Mouse (Mus musculus): ENCODE measurements around the gene Tsacc.
A peak's percentile ranks its signal among the peaks of the same experiment; 100 is the strongest.

Gene Tsacc

DNA sequence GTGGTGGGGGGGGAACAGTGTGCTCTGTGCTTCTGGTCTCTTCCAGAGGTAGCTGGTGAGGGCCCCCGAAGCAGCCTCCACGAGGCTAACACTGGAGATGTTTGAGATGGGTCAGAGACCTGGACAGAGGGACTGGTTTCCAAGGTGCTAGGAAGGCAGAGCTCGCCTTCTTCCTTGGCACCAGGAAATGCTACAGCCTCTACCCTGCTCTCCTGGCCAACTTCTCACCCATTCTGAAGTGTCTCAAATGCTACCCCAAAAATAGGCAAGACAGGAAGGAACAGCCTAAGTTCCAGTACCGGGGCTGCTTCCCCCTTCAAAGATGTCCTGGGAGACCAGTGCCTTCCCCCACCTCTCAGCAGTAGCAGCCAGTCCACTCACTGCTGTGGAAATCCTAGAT, 57.4 kb downstream of the Tsacc start:
- DNase-seq (ENCODE audit: low spot score in 2 of 2) = no peak

DNA sequence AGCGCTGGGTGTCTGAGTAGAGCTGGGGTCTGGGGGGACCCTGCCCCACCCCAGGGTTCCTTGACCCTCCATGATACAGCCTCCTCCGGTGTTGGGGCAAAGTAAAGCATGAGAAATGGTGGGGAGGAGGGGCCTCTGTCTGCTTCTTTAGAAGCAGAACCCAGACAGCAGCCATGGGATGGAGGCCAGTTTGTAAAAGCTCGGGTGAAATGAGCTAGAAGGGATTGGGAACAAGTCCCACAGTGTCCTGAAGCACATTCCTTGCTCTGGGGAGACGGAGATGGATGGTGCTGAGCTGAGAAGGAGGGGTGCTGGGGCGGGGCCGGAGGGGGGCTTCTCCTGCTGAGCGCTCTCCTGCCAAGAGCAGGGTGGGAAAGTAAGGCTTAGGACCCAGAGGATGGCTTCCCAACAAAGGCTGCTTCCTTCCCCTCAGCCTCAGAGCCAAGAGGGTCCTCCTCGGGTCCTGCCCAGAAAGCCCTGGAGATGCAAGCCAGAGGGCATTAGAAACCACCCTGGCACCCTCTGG, 57.9 kb downstream of the Tsacc start:
- DNase-seq (ENCODE audit: low spot score in 2 of 2) = no peak

DNA sequence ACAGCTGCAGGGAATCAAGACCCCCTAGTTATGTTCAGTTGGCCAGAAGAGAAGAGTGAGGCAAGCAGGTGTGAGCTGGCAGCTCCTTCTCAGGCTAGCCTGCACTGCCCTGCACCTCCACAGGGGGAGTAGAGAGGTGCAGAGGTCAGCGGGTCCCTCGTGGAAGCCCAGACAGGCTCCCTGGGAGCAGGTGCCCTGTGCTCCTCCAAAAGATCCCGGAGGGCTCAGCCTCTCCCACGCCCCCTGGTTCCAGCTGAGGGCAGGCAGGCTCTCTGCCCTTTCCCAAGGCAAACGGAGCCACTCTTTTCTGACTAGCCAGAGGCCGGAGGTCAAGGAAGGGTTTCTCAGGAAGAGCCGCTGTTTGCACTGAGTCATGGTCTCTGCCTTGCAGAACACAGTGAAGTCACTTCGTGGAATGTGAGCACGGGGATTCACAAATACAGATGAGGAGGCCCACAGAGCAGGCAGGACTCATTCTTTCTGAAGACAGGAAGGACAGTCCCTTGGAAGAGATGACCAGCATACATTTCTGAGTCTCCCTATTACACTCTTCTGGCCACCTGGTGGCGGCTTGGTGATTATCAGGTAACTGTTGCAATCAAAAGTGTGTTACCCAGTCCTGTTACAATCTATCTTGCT, 59.1 kb downstream of the Tsacc start:
- DNase-seq (ENCODE audit: low spot score in 2 of 2) = peak; percentile 22 to 69

DNA sequence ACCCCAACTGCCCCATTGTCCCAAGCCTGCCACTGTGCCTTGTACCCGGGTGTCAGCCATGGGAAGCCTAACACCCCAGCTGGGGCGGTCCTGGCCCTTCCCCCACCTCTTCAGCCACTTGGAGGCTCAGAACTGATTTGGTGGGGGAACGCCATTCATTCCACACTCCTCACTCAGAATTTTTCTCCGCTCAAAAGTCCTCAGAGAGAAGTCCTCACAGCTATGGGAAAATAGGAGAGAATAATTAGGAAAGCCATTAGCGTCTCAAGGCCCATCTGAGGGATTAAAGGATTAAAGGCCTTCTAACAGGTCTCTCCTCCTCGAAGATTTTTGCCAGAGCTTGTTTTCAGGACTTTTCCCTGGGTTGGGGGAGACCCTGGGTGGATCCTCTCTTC, 59.6 kb downstream of the Tsacc start:
- no peak for DNase-seq (ENCODE audit: low spot score in 2 of 2)

DNA sequence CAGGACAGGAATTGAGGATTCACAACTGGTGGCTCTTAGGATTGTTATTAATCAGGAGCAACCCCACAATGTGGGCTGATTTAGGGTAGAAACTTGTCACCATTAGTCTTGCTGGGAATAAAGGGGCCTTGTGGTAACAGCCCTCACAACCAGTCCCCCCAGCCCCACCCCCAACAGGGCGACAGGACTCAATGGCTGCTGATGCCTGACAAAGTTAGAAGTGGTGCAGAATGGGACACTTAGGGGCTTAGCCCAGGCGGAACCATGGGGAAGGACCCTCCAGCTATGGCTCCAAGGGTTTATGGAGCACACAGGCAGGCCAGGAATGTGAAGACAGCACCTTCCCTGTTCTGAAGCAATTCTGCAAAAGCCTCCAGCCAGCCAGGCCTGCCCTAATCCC, 61.2 kb downstream of the Tsacc start:
- no peak for DNase-seq (ENCODE audit: low spot score in 2 of 2)

DNA sequence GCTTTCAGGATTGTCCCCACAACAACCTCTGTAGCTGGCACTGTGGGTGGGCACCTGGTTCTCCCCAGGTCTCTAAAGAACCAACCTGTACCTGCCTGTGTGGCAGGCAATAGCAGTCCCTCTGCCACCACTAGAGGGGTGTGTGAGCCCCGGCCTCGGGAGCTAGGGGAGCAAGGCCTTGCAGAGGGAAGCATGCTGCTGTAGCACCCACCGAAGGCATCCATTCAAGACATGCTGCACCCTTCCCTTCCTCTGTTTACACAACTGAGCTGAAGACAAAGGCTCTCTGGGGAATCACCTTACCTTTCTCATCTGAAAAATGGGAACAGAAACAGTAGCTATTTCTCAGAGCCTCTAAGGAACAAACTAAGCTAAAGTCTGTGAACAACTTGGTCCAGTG, 61.6 kb downstream of the Tsacc start:
- peak in 1 of 2 experiments; percentile 63 for DNase-seq (ENCODE audit: low spot score in 2 of 2)

DNA sequence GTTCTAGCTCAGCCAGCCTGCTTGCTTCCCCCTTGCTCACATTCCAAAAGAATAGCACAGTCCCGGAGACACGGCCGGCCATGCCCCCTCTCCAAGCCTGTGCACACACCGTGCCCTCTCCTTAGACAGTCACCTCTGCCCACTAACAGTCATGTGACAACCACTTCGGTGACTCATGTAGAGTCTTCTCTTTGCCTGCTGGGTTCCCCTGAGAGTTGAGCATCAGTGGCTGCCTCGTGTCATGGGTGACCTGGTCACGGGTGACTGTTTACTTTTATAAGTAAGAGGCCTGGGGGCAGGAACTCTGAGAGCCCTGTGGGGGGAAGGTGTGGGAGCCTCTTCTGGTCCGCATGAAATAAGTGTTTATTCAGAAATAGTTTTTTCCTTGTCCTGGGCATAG, 62.8 kb downstream of the Tsacc start:
- DNase-seq (ENCODE audit: low spot score in 2 of 2) = no peak

DNA sequence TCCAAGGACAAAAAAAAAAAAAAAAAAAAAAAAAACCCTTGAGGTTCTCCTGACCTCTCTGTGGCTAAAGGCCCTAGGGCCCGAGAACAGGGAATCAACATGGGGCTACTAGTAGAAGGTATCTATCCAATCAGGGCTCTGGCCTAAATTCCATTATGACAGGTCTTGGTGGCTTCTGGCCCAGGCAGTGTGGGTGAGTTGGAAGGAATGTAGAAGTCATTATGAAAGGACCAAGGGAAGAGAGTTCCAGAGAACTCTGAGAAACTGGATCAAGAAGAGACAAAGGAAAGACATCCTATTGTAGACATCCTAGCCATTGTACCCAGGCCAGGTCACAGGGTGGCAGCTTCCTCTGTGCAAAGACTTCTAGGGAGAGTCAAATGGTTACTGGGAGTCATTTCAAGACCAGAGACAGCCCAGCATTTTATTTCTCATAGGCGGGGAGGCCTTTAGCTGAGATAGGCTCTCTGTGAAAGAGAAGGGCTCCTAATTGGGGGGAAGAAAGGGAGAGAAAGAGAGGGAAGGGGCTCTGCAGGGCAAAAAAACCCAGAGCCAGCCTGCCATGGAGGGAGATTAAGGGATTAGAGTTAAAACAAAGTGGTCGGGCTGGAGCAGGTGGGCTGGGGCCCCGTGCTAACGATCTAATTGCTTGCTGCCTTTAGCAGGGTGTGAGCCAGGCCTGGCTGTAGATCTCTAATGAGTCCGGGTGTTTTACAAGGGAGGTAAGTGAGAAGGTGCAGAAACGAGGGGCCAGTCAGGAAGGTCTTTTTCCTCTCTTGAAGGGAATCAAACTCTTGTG, 63.7 kb downstream of the Tsacc start:
- DNase-seq (ENCODE audit: low spot score in 2 of 2) = no peak
